Mouse (Mus musculus) inflammation-experienced regulatory T-cells (primary cell): Measurements from ENCODE around the gene 0610037L13Rik. TPM values are rescaled to one million over a fixed set of nuclear protein-coding genes. Genes with fewer than 3 reads are reported as not detected.

Experiments used
- polyA plus RNA-seq, 2 experiments: library from polyadenylated mRNA; unstranded; fragments of 100-300 nt; shearing (Covaris generic); gene quantifications; one replicate each; pipeline ENCODE4 v1.2.1; 2017

0610037L13Rik gene
- polyA plus RNA-seq, result 10 to 100 TPM; 54.9 to 81.3 TPM

DNA sequence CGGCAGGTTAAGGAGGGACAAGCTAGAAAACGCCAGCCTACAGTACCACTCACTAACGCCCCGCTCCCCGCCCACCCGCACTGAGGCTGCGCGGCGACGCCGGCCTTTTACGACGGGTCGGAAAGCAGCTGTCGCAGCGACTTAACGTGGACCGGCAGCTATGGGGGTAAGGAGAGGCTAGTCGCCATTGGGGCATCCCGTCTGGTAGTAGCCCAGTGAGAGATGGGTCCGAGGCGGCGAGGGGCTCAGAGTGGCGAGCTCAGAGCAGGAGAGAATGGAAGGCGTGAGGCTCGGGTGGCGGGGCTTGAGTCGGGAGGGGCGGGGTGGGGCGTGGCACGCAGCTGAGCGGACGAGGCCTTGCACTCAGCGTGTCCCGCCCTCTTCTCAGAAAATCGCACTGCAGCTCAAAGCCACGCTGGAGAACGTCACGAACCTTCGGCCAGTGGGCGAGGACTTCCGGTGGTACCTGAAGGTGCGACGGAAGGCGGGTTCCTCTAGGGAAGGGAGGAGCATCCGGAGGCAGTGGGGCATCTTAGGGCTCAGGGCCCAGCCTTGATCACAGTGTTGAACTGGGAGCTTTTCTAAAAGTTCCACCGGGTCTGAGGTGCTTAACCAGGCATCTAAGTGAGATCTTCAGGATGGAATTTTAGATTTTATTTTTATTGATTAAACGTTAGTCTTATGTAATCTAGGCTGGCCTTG lies at the start of gene 0610037L13Rik:
0610037L13Rik (plus strand) TSS at position 83 of the 702 bp plus-strand sequence.

GRCm38 (mm10) chr4:107879254-107880050 lies 10.2 kb upstream of the 0610037L13Rik start, which contains the start of gene Magoh:
Gene Magoh (plus strand): TSS chr4:107879755.

DNA sequence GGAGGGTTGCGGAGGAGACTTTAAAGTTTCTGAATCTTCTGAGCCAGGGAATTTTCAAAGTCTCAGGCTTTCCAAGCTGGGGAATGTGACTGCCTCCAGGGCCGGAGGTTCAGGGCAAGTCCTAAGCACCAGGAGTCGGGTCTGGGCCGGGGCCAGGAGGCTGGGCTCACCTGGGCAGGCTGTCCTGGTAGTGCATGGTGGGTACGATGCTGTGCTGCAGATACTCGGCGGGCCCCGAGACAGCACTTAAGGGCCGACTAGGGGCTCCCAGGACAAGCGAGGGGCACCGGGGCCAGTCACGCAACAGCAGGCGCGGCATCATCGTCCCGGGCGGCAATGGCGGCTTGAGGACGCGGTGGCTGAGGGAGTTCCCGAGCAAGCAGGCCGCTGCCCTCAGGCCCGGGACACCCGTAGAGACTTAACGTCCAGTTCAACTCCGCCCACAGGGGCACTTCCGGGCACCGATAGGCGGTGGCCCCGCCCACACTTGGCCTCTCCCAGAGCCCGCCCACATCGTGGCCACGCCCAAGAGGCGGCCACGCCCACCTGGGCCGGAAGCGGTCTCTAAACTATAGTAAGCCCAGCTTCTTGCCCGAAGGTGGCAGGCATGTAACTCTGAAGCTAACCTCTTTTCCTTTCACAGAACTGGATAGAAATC lies 33.7 kb downstream of the 0610037L13Rik start, which contains the start of gene Cpt2:
Cpt2 (minus strand) TSS at position 466 of the 658 bp plus-strand sequence.

Other genes starting within 250 kb of the 0610037L13Rik start
- gene Dmrtb1, start 205.6 kb upstream of the 0610037L13Rik start, polyA plus RNA-seq, result under 1 TPM in 1 of 2 experiments, not detected in 1; 0.45 TPM
- gene Lrp8, start 87.6 kb upstream of the 0610037L13Rik start, polyA plus RNA-seq, result 1 to 10 TPM; 5.4 to 8.7 TPM
- gene Magoh, start 10.1 kb upstream of the 0610037L13Rik start, polyA plus RNA-seq, result 100 to 1,000 TPM; 119 to 131 TPM
- 10 to 100 TPM; 20.2 to 24.5 TPM for gene Cpt2, start 33.8 kb downstream of the 0610037L13Rik start, polyA plus RNA-seq
- under 1 TPM in 1 of 2 experiments, not detected in 1; 0.13 TPM for gene Slc1a7, start 78.5 kb downstream of the 0610037L13Rik start, polyA plus RNA-seq
- gene Podn, start 206.6 kb downstream of the 0610037L13Rik start, polyA plus RNA-seq, result under 1 TPM in 1 of 2 experiments, not detected in 1; 0.94 TPM